Mouse (Mus musculus) adrenal gland, adult (tissue): Measurements from ENCODE around the gene Rabggtb.

Experiments
- DNase-seq, 2 experiments: peaks; one replicate each; pipeline ENCODE4 v3.0.0; 2022 to 2023; ENCODE audit warnings: low spot score in 1 of 2; ENCODE audit not compliant: inconsistent age in 2 of 2

The Rabggtb gene

GRCm38 (mm10) chr3:153912546-153913509 lies at the start of gene Rabggtb:
TSS of gene Rabggtb (minus strand) at chr3:153913009.
- DNase-seq, result peak; percentile 96 to 98

- peak in 1 of 2 experiments; percentile 58 for DNase-seq
Measured at GRCm38 (mm10) chr3:153961632-153962389, 49.0 kb upstream of the Rabggtb start.

GRCm38 (mm10) chr3:153960884-153961283 lies 48.1 kb upstream of the Rabggtb start:
- peak in 1 of 2 experiments; percentile 16 for DNase-seq

GRCm38 (mm10) chr3:153959731-153960207 lies 47.0 kb upstream of the Rabggtb start:
- no peak for DNase-seq

GRCm38 (mm10) chr3:153959035-153959730 lies 46.4 kb upstream of the Rabggtb start:
- peak in 1 of 2 experiments; percentile 80 for DNase-seq

- DNase-seq, result peak in 1 of 2 experiments; percentile 28
Measured at GRCm38 (mm10) chr3:153957916-153958315, 45.1 kb upstream of the Rabggtb start.

- DNase-seq, result peak in 1 of 2 experiments; percentile 53
Measured at GRCm38 (mm10) chr3:153948176-153948575, 35.4 kb upstream of the Rabggtb start.

- DNase-seq, result no peak
Measured at GRCm38 (mm10) chr3:153947271-153947670, 34.5 kb upstream of the Rabggtb start.

- DNase-seq, result peak; percentile 100
Measured at GRCm38 (mm10) chr3:153944335-153944990, 31.7 kb upstream of the Rabggtb start, which contains the start of gene Acadm. TSS of gene Acadm (minus strand) at chr3:153944632.

GRCm38 (mm10) chr3:153943901-153944334 lies 31.1 kb upstream of the Rabggtb start:
- no peak for DNase-seq

- peak in 1 of 2 experiments; percentile 76 for DNase-seq
Measured at GRCm38 (mm10) chr3:153943003-153943640, 30.3 kb upstream of the Rabggtb start.

- DNase-seq, result no peak
Measured at GRCm38 (mm10) chr3:153941613-153942012, 28.8 kb upstream of the Rabggtb start.

GRCm38 (mm10) chr3:153940486-153940885 lies 27.7 kb upstream of the Rabggtb start:
- no peak for DNase-seq

GRCm38 (mm10) chr3:153940021-153940420 lies 27.2 kb upstream of the Rabggtb start:
- DNase-seq, result no peak

- no peak for DNase-seq
Measured at GRCm38 (mm10) chr3:153937116-153937810, 24.5 kb upstream of the Rabggtb start.

GRCm38 (mm10) chr3:153935878-153936277 lies 23.1 kb upstream of the Rabggtb start:
- DNase-seq, result no peak

- DNase-seq, result no peak
Measured at GRCm38 (mm10) chr3:153932461-153932860, 19.7 kb upstream of the Rabggtb start.

- no peak for DNase-seq
Measured at GRCm38 (mm10) chr3:153929526-153929925, 16.7 kb upstream of the Rabggtb start.

- no peak for DNase-seq
Measured at GRCm38 (mm10) chr3:153926333-153926732, 13.5 kb upstream of the Rabggtb start.
